In the genomic region with DNA sequence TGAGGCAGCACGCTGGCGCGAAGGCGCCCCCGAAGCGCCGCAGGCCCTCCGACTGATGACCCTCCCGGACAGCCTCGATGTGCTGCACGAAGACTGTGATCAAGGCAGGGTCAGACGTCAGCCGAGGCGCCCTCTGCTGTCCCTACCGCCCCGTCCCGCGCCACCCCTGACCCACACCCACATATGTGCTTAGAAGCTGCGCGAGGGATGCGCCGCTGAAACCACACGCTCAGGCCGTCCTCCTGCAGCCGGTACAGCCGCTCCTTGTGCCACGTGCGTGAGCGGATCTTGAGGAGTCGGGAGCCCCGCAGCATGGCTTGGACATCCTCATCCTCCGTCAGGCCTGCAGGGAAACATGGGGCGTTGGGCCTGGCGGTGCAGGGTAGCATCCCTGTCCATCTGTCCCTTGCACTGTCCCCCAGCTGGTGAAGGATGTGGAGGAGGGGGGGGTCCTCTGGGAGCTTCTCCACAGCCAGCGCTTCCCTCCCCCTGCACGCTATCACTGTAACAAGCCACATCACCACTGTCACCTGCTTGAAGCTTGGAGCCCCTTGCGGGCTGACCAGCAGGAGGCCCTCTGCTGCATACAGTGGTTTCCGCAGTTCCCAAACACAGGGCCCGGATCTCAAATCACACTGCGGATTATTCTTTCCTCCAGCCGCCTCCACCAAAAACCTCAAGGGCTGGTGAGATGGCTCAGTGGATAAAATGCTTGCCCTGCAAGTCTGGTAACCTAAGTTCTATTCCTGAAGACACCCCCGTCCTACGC, we compare ENCODE assay signal across 9 mouse cellular contexts. TPM values are rescaled to one million over a fixed set of nuclear protein-coding genes. Genes with fewer than 3 reads are reported as not detected.
A peak's percentile ranks its signal among the peaks of the same experiment; 100 is the strongest.
DNase-seq lines count a peak whose midpoint lies in the region; ATAC-seq and TF ChIP-seq lines count a peak whose summit lies in the region.
"Had no signal": no experiment of that assay in that cellular context is flagged by ENCODE, and none has a peak within 500 bp of the region (broad histone marks: within the 10 kb centered on the region; RNA-seq: fewer than 3 reads in every experiment).

No protein-coding gene starts in this region.

- peaks cover 9% of the 10 kb centered on the region for H3K4me1 ChIP-seq in heart, embryonic 11.5 days (ENCODE audit: control insufficient read depth, insufficient read depth, low read length)
- H3K4me1 ChIP-seq in E14TG2a.4 (replicated peaks; ENCODE audit: low read depth, low read length), result peaks cover 52% of the 10 kb centered on the region
- peaks cover 14% of the 10 kb centered on the region; the same call in 1 of the 2 replicates for H3K4me1 ChIP-seq in embryonic facial prominence, embryonic 15.5 days
- H3K4me1 ChIP-seq in limb, embryonic 14.5 days (ENCODE audit: control insufficient read depth, insufficient read depth, low read length), result peaks cover 11% of the 10 kb centered on the region

- no peak for TF ChIP-seq POLR2A in limb, embryonic 14.5 days (IDR thresholded peaks at IDR 0.05; ENCODE audit: borderline replicate concordance, extremely low read depth, insufficient read depth, insufficient read length)

- H3K4me2 ChIP-seq in heart, embryonic 11.5 days, result peak overlapping the region; percentile 61
- peak overlapping the region; percentile 49 for H3K4me2 ChIP-seq in embryonic facial prominence, embryonic 15.5 days (replicated peaks)
- H3K4me2 ChIP-seq in limb, embryonic 14.5 days (replicated peaks; ENCODE audit: low read depth, low read length, severe bottlenecking), result peak overlapping the region; percentile 45

- H3K27ac ChIP-seq in heart, embryonic 11.5 days (ENCODE audit: low read depth, low read length), result no peak overlapping the region
- no peak overlapping the region for H3K27ac ChIP-seq in embryonic facial prominence, embryonic 15.5 days (replicated peaks)
- no peak overlapping the region for H3K27ac ChIP-seq in limb, embryonic 14.5 days (replicated peaks; ENCODE audit: low read depth, low read length)

- no peak for DNase-seq in heart, adult 9 months (ENCODE audit: low spot score in 2 of 2)
- no peak for DNase-seq in limb, embryonic 14.5 days (ENCODE audit: low spot score)
- peak; percentile 63 for DNase-seq in retina, postnatal 1 day
- DNase-seq in urinary bladder, adult 18-20 months (ENCODE audit: low spot score in 2 of 2), result no peak
- no peak for DNase-seq in cerebellum, adult 8-10 months

- H3K27me3 ChIP-seq in heart, embryonic 11.5 days (ENCODE audit: control insufficient read depth, insufficient read depth, low read length), result peaks cover 3% of the 10 kb centered on the region
- peaks cover 24% of the 10 kb centered on the region for H3K27me3 ChIP-seq in E14TG2a.4 (ENCODE audit: insufficient read depth, low read length)
- peaks cover 15% of the 10 kb centered on the region for H3K27me3 ChIP-seq in embryonic facial prominence, embryonic 15.5 days
- H3K27me3 ChIP-seq in limb, embryonic 14.5 days (ENCODE audit: control insufficient read depth, insufficient read depth, low read length), result peaks cover 26% of the 10 kb centered on the region; the same call in 1 of the 2 replicates

- no peak; the same call in 1 of the 2 replicates for ATAC-seq in heart, embryonic 11.5 days (replicated peaks; ENCODE audit: insufficient number of reproducible peaks, low FRiP score, low TSS enrichment)
- ATAC-seq in embryonic facial prominence, embryonic 15.5 days (ENCODE audit: insufficient number of reproducible peaks, low FRiP score, low TSS enrichment, low read depth), result no peak
- peak; percentile 34; the same call in 1 of the 2 replicates for ATAC-seq in limb, embryonic 14.5 days (ENCODE audit: low FRiP score, low read depth)

- 0 out of 2 replicates have a peak, but pooled peaks have one; percentile 8 for TF ChIP-seq CTCF in E14TG2a.4 (conservative IDR thresholded peaks at IDR 0.05; ENCODE audit: low read length)

- H3K9me3 ChIP-seq in heart, embryonic 11.5 days (replicated peaks; ENCODE audit: control insufficient read depth, low read length), result no peaks in the 10 kb centered on the region
- no peaks in the 10 kb centered on the region for H3K9me3 ChIP-seq in E14TG2a.4 (ENCODE audit: low read length)
- no peaks in the 10 kb centered on the region for H3K9me3 ChIP-seq in embryonic facial prominence, embryonic 15.5 days (replicated peaks)
- no peaks in the 10 kb centered on the region for H3K9me3 ChIP-seq in limb, embryonic 14.5 days (ENCODE audit: control insufficient read depth, low read length)
- H3K9me3 ChIP-seq: G1E had no signal

- peak overlapping the region; percentile 58 for H3K9ac ChIP-seq in heart, embryonic 11.5 days (ENCODE audit: low read depth, low read length)
- H3K9ac ChIP-seq in embryonic facial prominence, embryonic 15.5 days, result peak overlapping the region; percentile 3; the same call in 1 of the 2 replicates
- H3K9ac ChIP-seq in limb, embryonic 14.5 days (ENCODE audit: low read depth, low read length, severe bottlenecking), result peak overlapping the region; percentile 41; the same call in 1 of the 2 replicates

- H3K4me3 ChIP-seq in heart, embryonic 11.5 days (ENCODE audit: low read depth, low read length), result peak overlapping the region; percentile 44
- H3K4me3 ChIP-seq in E14TG2a.4 (replicated peaks; ENCODE audit: low read length), result peak overlapping the region; percentile 75
- H3K4me3 ChIP-seq in embryonic facial prominence, embryonic 15.5 days (replicated peaks), result peak overlapping the region; percentile 28
- peak overlapping the region; percentile 24 for H3K4me3 ChIP-seq in limb, embryonic 14.5 days (replicated peaks; ENCODE audit: low read length)

- no peaks in the 10 kb centered on the region for H3K36me3 ChIP-seq in heart, embryonic 11.5 days (ENCODE audit: control insufficient read depth, insufficient read depth, low read length)
- peaks cover 37% of the 10 kb centered on the region for H3K36me3 ChIP-seq in E14TG2a.4 (ENCODE audit: insufficient read depth, low read length)
- no peaks in the 10 kb centered on the region; the same call in 1 of the 2 replicates for H3K36me3 ChIP-seq in embryonic facial prominence, embryonic 15.5 days
- peaks cover 8% of the 10 kb centered on the region; the same call in 1 of the 2 replicates for H3K36me3 ChIP-seq in limb, embryonic 14.5 days (ENCODE audit: control insufficient read depth, insufficient read depth, low read length)
- H3K36me3 ChIP-seq: G1E had no signal

- whole genome bisulfite sequencing in heart, embryonic 11.5 days (ENCODE audit: insufficient replicate concordance), result 1% methylated on average over 43 of the region's 43 CpGs
- 5% methylated on average over 43 of the region's 43 CpGs for WGBS in embryonic facial prominence, embryonic 15.5 days
- 3% methylated on average over 17 of the region's 43 CpGs for WGBS in limb, embryonic 14.5 days

RNA-seq across cellular contexts. Expression of a gene that starts 21.0 kb away (rescaled TPM):
- 3.0 and 3.5 TPM in 2 replicates for polyA plus RNA-seq in heart, embryonic 11.5 days (2014; fragmentation: Nextera tagmentation; extraction: Ambion mirVana)
- 7.6 and 9.0 TPM in 2 replicates for polyA plus RNA-seq in embryonic facial prominence, embryonic 15.5 days (2015; fragmentation: Nextera tagmentation; extraction: Ambion mirVana)
- polyA plus RNA-seq in limb, embryonic 14.5 days (2012; rRNA removed), result 10.3 and 13.2 TPM in 2 replicates
- 3.8 and 4.9 TPM in 2 replicates for polyA plus RNA-seq in limb, embryonic 14.5 days (2014; fragmentation: Nextera tagmentation; extraction: Ambion mirVana)
- polyA plus RNA-seq: G1E had no signal

RNA-seq across cellular contexts. Expression of a gene that starts 21.0 kb away (rescaled TPM):
- polyA plus RNA-seq in heart, embryonic 11.5 days (2014; fragmentation: Nextera tagmentation; extraction: Ambion mirVana), result 11.2 and 11.8 TPM in 2 replicates
- polyA plus RNA-seq in embryonic facial prominence, embryonic 15.5 days (2015; fragmentation: Nextera tagmentation; extraction: Ambion mirVana), result 23.4 and 27.9 TPM in 2 replicates
- polyA plus RNA-seq in limb, embryonic 14.5 days (2012; rRNA removed), result 11.2 and 14.2 TPM in 2 replicates
- polyA plus RNA-seq in limb, embryonic 14.5 days (2014; fragmentation: Nextera tagmentation; extraction: Ambion mirVana), result 20.2 and 25.2 TPM in 2 replicates

RNA-seq across cellular contexts. Expression of a gene that starts 35.5 kb away (rescaled TPM):
- polyA plus RNA-seq in heart, embryonic 11.5 days (2014; fragmentation: Nextera tagmentation; extraction: Ambion mirVana), result 4.2 and 4.4 TPM in 2 replicates
- 5.9 and 6.1 TPM in 2 replicates for polyA plus RNA-seq in embryonic facial prominence, embryonic 15.5 days (2015; fragmentation: Nextera tagmentation; extraction: Ambion mirVana)
- 17.7 and 21.1 TPM in 2 replicates for polyA plus RNA-seq in limb, embryonic 14.5 days (2012; rRNA removed)
- 7.5 and 8.4 TPM in 2 replicates for polyA plus RNA-seq in limb, embryonic 14.5 days (2014; fragmentation: Nextera tagmentation; extraction: Ambion mirVana)

RNA-seq across cellular contexts. Expression of a gene that starts 51.7 kb away (rescaled TPM):
- polyA plus RNA-seq in heart, embryonic 11.5 days (2014; fragmentation: Nextera tagmentation; extraction: Ambion mirVana), result 3.5 and 5.6 TPM in 2 replicates
- 14.0 and 14.1 TPM in 2 replicates for polyA plus RNA-seq in embryonic facial prominence, embryonic 15.5 days (2015; fragmentation: Nextera tagmentation; extraction: Ambion mirVana)
- polyA plus RNA-seq in limb, embryonic 14.5 days (2012; rRNA removed), result 9.4 and 10.8 TPM in 2 replicates
- 8.6 and 11.1 TPM in 2 replicates for polyA plus RNA-seq in limb, embryonic 14.5 days (2014; fragmentation: Nextera tagmentation; extraction: Ambion mirVana)

RNA-seq across cellular contexts. Expression of a gene that starts 52.4 kb away (rescaled TPM):
- 135 and 141 TPM in 2 replicates for polyA plus RNA-seq in heart, embryonic 11.5 days (2014; fragmentation: Nextera tagmentation; extraction: Ambion mirVana)
- polyA plus RNA-seq in embryonic facial prominence, embryonic 15.5 days (2015; fragmentation: Nextera tagmentation; extraction: Ambion mirVana), result 144 and 158 TPM in 2 replicates
- polyA plus RNA-seq in limb, embryonic 14.5 days (2012; rRNA removed), result 182 and 259 TPM in 2 replicates
- 173 and 185 TPM in 2 replicates for polyA plus RNA-seq in limb, embryonic 14.5 days (2014; fragmentation: Nextera tagmentation; extraction: Ambion mirVana)

Comparison
In these comparisons a context has a peak if more than half of its experiments do, and no peak if none do; other contexts are left out.
1. H3K4me3 ChIP-seq: peak in every context shown above with its lines; median percentile 75 in E14TG2a.4; 44 in heart, embryonic 11.5 days; 28 in embryonic facial prominence, embryonic 15.5 days; 24 in limb, embryonic 14.5 days.
2. H3K9ac ChIP-seq: peak in every context shown above with its lines; median percentile 58 in heart, embryonic 11.5 days; 41 in limb, embryonic 14.5 days; 3 in embryonic facial prominence, embryonic 15.5 days.